Mouse (Mus musculus): Measurements from ENCODE around the gene Atxn2l.

DNA sequence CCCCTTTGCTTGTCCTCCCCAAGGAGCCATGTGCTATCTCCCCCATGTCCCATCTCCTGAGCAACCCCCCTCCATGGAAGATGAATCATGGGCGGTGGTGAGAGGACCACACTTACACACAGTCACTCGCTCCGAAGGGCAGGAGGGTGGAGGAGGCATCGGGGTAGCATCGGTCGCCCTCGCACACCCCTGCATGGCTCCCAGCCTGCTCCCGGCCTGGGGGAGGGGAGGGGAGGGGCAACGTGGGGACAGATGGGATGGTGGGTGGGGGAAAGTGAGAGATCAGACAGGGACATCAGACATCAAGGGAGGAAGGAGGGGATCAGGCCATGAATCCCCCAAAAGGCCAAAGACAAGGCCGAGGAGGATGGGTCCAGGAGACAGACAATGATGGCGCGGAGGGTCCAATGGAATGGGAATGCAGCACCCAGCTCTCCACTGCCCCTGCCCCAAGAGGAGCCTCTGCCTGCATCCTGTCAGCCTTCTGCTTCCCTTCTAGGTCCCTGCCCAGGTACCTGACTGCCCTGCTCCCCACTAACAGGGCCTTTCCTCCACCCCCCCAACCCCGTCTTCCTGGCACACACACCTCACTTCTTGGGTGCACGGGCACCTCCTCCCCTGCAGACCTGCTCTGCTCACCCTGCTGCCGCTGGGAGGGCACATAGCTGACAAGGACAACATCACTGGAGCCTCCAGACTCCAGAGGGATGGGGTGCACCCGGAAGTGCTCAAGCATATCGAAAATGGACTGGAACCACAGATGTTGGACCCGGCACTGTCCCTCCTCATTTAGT lies 35.2 kb downstream of the Atxn2l start:
- TF ChIP-seq POLR2A (IDR thresholded peaks at IDR 0.05; ENCODE audit: insufficient read depth, low read depth, low read length) (no peak), EP300 (IDR thresholded peaks at IDR 0.05; ENCODE audit: insufficient read depth, low read depth, low read length) (no peak)

Measured in heart, adult 2 months (tissue).